Mouse (Mus musculus) stomach, postnatal 0 days (tissue): ENCODE data around the gene Sycp2l.

ENCODE experiments used
- CTCF ChIP-seq: IDR thresholded peaks from 2 replicates; pipeline ENCODE4 v1.5.1; 2016; ENCODE audit warnings: antibody characterized with exemption, low read depth, mild to moderate bottlenecking, moderate library complexity
- EP300 ChIP-seq: optimal IDR thresholded peaks from 2 replicates; pipeline ENCODE3; 2016; ENCODE audit warnings: antibody characterized with exemption

GRCm38 (mm10) chr13:41219687-41220303, 105.7 kb downstream of the Sycp2l start:
- no peak for TF ChIP-seq CTCF
- no peak for TF ChIP-seq EP300
